Mouse (Mus musculus) frontal cortex, postnatal 25 days (tissue): ENCODE results near the gene Gm10974.

Source experiments
- DNase-seq, 2 experiments: peaks; one replicate each; pipeline ENCODE4 v3.0.0; 2022; ENCODE audit warnings: low spot score in 2 of 2

Gm10974 gene

DNA sequence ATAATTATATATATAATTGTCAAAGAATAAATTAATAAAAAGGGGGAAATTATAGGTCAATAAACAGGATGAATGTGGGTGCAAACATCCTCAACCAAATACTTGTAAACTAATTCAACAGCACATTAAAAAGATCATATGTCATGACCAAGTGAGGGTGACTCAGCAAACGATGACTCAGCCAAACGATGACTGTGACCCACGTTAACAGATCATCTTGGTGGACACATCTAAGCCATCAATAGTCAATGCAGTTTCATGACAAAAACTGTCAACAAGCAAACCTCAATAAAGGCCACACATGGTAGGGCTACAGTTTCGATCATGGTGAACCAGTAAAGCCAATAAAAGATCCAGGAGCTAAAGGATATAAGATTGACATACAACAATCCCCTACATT lies 6.7 kb upstream of the Gm10974 start:
- no peak for DNase-seq

DNA sequence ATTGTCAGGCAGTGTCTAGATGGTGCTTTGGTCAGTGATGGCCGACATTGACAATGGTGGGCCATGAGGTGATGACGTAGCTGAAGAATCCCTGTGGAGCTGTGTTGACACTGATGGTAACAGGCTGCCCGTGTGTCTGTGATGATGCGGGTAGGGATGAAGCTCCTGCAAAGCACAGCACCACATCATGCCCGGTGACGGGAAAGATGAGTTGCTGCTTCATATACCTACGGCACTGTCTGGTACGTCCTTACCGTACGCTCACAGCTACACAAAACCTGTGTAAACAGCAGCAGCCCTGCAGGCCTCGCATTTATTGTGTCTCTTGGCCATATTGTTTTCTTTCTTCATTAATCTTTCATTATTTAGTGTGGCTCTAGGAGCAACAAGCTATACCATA lies 1.2 kb upstream of the Gm10974 start:
- no peak for DNase-seq

GRCm38 (mm10) chr7:66365411-66365810 lies 294 bp upstream of the Gm10974 start:
- no peak for DNase-seq

DNA sequence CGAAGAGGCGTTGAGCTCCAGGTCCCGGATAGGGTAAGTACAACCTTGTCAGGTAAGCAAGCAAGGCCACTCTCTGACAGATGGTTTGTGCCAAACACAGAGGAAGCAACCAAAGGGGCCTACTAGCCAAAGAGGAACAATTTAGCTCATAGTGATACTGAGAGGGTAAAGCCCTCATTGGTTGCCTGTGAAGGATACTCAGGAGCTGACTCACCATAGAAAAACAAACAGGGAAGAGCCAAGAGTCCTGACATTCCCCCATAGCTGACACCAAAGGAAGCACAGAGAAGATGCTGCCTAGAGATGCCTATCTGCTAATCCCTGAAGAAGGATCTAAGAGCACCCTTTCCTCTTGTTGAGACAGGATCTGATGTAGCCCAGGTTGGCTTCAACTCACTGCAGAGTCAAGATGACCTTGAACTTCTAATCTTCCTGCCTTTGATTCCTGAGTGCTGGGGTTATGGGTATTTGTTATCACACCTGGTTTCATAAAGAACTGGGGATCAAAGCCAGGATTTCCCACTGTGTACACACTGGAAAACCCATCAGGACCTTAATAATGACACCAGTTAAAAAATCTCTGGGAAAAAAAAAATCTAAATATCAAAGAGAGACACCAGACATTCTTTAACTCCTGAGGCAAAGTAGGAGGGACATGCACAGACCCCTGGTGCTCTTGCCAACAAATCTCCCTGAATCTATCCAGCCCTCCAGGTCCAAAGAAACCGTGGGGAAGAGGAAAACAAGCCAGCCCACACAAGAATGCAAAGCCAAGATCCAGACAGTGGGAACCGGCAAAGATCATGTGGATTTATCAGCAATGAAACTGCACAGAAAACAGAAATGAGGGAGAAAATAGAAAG lies 3.6 kb downstream of the Gm10974 start:
- DNase-seq, result no peak

- no peak for DNase-seq
Observed at GRCm38 (mm10) chr7:66369934-66370445, 4.3 kb downstream of the Gm10974 start.

DNA sequence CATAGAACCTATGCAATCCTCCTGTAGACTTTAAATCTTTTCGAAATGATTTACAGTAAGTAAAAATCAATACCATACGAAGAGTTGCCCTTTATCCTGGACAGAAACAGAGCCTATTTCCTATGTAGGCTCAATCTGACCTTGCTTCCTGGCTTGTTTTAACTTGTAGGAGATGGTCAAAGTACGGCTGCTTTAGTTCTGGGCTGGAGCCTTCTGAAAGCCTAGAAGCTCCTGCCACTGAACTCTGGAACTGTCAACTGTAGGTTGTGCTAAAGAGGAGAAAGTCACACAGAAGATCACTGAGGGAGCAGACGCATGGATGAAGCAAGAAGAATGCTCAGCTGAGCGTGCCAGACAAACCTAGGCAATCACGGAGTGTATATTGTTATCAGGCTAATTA lies 5.3 kb downstream of the Gm10974 start:
- no peak for DNase-seq

- DNase-seq, result no peak
Observed at GRCm38 (mm10) chr7:66373391-66373790, 7.7 kb downstream of the Gm10974 start.

- DNase-seq, result no peak
Observed at GRCm38 (mm10) chr7:66375736-66376135, 10.0 kb downstream of the Gm10974 start.

- DNase-seq, result no peak
Observed at GRCm38 (mm10) chr7:66376560-66376959, 10.9 kb downstream of the Gm10974 start.

DNA sequence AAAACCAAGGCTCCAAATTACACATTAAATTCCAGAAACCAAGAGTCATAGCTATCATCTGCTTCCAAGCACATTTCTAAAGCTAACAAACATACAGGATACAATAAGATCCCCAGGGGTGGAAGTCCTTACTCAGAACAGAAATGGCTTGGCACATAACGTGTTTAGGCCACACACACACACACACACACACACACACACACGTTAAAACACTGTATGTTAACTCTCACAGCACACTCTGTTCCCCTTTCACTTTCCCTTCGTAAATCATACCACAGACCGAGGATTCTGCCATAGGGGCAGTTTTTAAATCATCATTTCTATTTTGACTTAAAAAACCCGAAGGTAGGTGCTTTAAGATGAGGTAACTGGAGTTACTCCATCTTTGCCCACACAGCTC lies 18.5 kb downstream of the Gm10974 start:
- no peak for DNase-seq

DNA sequence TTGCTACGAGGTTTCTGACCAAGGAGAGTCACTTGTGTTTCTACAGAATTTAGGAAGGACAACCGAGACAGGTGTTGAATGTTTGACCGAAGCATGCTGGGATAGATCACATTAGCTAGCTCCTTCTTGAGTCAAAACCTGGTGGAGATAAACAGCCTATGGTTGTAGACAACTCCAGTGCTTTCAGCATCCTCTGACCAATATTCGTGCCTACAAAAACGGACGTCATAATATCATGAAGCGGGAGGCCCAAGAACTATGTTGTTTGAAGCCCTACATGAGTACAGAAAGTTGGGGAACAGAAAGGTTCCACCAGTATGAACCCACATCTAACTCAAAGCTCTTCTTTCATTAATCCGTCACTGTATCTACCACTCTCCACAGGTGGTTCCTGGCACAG lies 19.2 kb downstream of the Gm10974 start:
- no peak for DNase-seq

DNA sequence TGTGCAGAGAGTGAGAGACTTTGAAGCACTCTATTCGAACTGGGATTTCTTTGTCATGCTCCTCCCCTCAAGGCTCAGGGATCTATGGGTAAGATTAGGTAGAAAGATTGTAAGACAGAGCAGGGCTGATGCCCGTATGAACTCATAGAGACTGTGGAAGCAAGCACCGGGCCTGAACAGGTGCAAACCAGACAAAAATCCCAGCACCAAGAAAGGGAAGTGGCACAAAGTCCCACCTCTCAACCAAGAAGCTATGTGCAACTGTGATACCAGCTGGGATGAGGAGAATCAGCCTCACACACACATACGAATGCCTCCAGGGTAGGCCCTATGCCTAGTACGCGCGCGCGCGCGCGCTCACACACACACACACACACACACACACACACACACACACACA lies 20.1 kb downstream of the Gm10974 start:
- DNase-seq, result no peak

- no peak for DNase-seq
Observed at GRCm38 (mm10) chr7:66386411-66386810, 20.7 kb downstream of the Gm10974 start.

DNA sequence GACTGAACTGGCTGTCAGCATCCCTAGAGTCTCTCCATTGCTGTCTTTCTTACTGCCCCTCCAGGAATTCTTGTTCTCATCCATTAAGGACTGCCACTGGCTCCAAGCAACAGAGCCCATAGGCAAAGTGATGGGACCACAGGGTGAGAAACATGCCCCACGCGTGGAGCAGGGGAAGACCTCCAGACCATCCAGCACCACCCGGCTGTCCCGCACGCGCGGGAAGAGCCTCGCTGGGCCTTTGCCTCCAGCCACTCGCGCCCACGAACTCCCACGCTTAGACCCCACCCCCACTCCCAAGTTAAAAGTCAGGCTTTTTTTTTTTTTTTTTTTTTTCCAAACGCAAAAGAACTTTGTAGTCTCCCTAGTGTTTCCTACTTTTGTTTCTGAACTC lies 21.7 kb downstream of the Gm10974 start:
- no peak for DNase-seq

GRCm38 (mm10) chr7:66387813-66388521 lies 22.3 kb downstream of the Gm10974 start, which contains the start of gene Lrrk1:
Gene Lrrk1, minus strand, starts transcription at chr7:66388350.
- DNase-seq, result no peak

GRCm38 (mm10) chr7:66388621-66389532 lies 23.2 kb downstream of the Gm10974 start:
- peak in 1 of 2 experiments; percentile 28 for DNase-seq

- DNase-seq, result no peak
Observed at GRCm38 (mm10) chr7:66397288-66397687, 31.6 kb downstream of the Gm10974 start.

GRCm38 (mm10) chr7:66401605-66402004 lies 35.9 kb downstream of the Gm10974 start:
- DNase-seq, result no peak

GRCm38 (mm10) chr7:66402876-66403275 lies 37.2 kb downstream of the Gm10974 start:
- no peak for DNase-seq

DNA sequence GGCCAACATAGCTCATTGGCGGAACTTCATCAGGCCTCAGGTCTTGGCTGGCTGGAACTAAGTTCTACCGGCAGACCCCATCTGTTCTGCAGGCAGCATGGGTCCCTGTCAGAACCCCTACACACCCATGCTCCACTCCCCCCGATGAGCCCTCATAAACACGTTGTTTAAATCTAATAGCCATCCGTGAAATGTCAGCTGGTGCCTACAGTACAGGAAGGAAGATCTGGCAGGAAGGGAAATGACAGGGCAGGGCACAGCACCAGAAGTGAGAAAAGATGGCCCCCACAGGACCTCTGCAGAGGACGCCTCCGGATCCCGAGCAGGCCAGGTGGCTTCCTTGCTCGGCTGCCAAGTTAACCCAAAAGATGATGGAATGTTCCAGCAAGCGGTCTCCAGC lies 38.4 kb downstream of the Gm10974 start:
- DNase-seq, result no peak

DNA sequence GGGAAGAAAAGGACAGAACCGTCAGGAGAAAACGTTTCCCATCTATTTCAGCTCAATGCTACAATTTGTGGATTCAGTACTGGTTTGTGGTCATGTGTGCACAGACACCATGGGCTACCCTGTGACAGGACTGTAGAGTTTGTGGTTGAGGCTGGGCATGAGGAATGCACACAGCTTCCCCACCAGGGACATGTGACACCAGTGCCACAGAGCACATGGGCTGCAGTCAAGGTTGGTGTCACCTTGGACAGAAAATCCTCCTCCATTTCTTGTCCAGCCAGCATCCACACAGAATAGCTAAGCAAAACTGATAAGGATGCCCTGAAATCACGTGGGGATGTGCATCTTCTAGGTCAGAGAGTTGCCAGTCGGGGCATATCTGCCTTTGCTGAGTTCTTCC lies 39.1 kb downstream of the Gm10974 start:
- no peak for DNase-seq

DNA sequence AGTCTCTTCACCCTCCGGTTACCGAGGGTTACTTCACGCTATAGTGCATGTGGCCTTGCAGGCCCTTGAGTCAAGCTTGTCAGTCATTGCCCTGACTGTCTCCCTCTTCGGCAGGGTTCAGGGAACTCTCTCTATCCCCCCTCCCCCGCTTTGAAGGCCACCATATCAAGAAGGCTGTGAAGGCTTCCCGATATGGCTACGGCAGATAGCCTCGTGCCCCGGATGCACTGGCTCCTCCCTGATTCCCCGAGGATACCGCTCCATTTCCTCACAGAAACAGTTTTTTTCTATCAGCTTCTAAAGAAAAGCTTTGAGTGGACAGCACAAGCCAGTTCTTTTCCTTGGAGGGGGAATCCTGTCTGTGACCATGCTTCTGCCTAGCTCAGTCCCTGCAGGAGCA lies 39.8 kb downstream of the Gm10974 start:
- no peak for DNase-seq
